Mouse (Mus musculus) MEL (cell line): ENCODE measurements at regions not wholly inside any gene's neighbourhood (a gene's known extent, or its start where the extent isn't known, plus 50 kb on each side); places are given as distances from the start of the nearest gene placed in this dataset.

ENCODE experiments used
- CHD2 ChIP-seq: IDR thresholded peaks from 2 replicates; pipeline ENCODE4 v1.6.1; 2011; ENCODE audit warnings: low read length, improper control_type of control experiment
- CTCF ChIP-seq, 3 experiments: IDR thresholded peaks in 2 of 3; conservative IDR thresholded peaks in 1 of 3; 2 replicates each; pipeline ENCODE4 v1.5.1; 2011 to 2012; ENCODE audit warnings: low read length in 3 of 3, low read depth in 2 of 3, mild to moderate bottlenecking in 2 of 3, improper control_type of control experiment in 1 of 3, inconsistent platforms in 1 of 3, mixed read lengths in 1 of 3, moderate library complexity in 1 of 3; ENCODE audit not compliant: control insufficient read depth in 1 of 3, insufficient read depth in 1 of 3, poor library complexity in 1 of 3, severe bottlenecking in 1 of 3
- POLR2A ChIP-seq, 2 experiments: IDR thresholded peaks; 2 replicates each; pipeline ENCODE4 v1.6.1; 2011 to 2012; ENCODE audit warnings: low read length in 2 of 2, mild to moderate bottlenecking in 2 of 2, control low read depth in 1 of 2, improper control_type of control experiment in 1 of 2, low read depth in 1 of 2, moderate library complexity in 1 of 2; ENCODE audit not compliant: control insufficient read depth in 1 of 2, insufficient read depth in 1 of 2, poor library complexity in 1 of 2

- TF ChIP-seq CHD2 (no peak), CTCF (IDR thresholded peaks at IDR 0.05 in 2 of 3, conservative IDR thresholded peaks at IDR 0.05 in 1 of 3; ENCODE audit: control insufficient read depth in 1 of 3, insufficient read depth in 1 of 3, low read depth in 2 of 3, low read length in 3 of 3, poor library complexity in 1 of 3, severe bottlenecking in 1 of 3) (no peak), POLR2A (IDR thresholded peaks at IDR 0.05; ENCODE audit: control insufficient read depth in 1 of 2, insufficient read depth in 1 of 2, low read depth in 1 of 2, low read length in 2 of 2, poor library complexity in 1 of 2) (no peak)
Observed at GRCm38 (mm10) chr9:80866807-80867206, 401.5 kb upstream of the Impg1 start.
